Mouse (Mus musculus): ENCODE results near the gene Ttc33.

Gene Ttc33

DNA sequence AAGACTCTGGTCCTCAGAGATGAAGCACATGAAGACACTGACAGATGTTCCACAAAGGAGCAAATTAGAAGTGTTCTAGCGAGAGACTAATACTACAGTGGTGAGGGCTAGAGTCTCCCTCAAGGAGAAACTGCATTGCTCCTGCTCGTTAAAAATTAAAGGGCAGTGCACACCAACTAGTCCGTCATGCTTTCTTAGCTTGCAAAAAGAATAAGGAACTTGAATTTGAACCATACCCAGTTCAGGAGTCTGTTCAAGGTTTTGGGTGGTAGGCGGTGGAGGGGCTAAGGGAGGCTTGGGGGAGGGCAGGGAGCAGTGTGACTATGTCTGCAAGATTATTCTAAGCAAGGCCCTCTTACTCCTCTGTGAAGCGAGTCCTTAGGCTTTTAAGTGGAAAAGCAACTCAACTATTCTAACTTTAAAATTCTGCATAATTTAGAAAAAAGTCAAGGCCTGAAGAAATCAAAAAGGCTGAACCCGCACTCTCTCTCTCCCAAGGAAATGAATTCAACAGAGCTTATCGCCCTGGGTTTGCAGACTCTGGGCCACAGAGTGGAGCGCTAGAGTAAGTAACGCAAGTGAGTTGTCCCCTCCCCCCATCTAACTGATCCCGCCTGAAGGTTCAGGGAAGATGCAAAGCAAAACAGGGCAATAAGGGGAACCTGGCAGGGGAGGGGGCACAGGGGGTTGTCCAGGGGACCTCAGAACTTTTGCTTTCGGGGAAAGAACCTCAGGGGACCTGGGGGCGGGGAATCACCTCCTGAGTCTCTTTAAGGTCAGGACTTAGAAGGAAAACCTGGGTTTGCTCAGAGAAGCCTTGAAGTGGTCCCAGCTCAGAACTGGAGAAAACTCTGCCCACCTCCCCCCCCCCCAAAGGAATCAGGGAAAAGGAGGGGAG is 56.2 kb downstream of the Ttc33 start:
- DNase-seq (ENCODE audit: low spot score): no peak

DNA sequence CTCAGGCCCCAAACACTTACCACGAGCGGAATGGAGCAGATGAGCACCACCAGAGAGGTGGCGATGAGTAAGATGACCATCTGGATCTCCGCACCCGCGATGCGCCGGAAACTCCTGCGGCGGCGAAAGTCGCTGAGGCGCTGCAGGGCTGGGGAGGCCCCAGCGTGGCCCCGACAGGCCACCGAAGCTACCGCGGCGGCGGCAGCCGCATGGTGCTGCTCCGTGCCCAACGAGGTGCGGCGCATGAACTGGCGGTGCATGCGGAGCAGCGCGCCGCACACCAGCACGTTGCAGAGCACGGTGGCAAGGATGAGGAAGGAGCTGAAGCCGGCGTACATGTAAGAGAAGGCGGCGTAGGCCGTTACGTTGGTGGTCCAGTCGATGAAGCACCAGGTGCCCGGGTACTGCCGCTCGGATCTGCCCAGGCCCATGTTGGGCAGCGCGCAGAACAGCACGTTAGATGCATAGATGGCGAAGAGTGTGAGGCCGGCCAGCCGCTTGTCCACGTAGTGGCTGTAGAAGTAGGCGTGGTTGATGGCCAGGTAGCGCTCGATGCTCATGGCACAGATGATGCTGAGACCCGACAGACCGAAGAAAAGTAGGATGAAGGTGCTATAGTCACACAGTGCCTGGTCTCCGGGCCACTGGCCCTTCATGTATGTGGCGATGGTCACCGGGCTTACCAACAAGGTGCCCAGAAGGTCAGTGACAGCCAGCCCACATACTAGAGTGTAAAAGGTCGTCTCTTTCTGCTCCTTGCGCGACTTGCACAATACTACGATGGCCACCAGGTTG is 57.1 kb downstream of the Ttc33 start:
- DNase-seq (ENCODE audit: low spot score): no peak

- DNase-seq (ENCODE audit: low spot score): no peak
These were observed 58.0 kb downstream of the Ttc33 start for GRCm38 (mm10) chr15:5243036-5243958.

DNA sequence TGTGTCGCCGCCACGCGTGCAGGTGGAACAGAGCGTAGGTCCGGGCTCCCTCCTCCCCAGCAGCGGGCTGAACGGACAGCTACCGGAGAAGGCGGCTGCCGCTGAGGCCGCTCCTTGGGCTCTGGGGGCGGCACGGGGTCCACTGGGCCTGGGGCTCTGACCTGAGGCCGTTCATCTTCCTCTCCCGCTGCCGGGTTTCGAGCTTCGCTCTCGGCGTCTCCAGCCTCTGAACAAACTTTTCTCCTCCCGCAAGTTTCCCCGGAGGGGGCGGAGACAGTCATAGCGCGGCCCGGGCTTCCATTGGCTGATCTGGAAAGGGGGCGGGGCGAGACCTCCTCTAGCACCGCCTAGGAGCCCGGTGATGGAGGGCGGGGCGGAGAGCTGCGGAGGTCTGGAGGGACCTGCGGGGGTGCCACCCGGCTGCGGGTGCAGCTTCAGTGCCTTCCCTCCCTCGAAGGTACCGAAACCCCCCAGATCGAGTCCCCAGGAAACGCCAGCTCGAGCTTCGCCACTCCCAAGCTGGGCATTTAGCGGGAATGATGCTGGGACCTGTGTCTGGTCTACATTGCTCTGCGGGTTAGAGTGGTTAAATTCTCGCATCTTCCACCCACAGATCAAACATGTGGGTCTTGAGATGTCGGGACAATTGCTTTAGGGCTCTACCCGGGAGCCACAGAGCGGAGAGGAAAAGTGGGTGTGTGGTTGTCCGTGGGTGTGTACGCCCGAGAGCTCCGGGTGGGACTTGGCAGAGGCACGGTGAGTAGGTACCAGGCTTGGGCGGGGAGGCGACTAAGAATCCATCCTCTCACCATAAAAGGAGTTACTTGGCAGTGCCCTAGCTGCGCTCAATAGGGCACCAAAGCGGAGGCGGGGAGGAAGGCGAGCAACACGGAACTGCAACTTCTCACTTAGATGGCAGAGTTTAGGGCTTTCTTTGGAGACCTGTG is 58.9 kb downstream of the Ttc33 start, which contains the start of gene Ptger4:
Gene Ptger4, minus strand, starts transcription at position 229 of the 947 bp plus-strand sequence.
- DNase-seq (ENCODE audit: low spot score): peak; percentile 73

DNA sequence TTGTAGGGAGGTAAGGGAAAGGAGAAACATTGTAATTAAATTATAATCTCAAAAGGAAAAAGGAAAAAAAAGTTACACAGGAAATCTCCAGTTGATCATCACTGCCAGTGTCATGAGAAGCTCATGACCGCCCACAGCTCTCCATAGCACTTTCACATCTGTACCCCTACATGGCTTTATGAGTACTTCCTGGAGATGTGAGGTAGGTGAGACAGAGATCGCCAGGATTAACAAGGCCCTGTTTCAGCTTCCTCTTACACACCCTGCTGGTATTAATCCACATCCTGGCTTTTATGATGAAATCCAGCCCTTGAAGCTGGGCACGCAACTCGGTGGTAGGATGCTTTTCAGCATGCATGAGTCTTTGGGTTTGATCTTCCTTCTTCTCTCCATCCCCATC is 64.9 kb downstream of the Ttc33 start:
- no peak for DNase-seq (ENCODE audit: low spot score)

DNA sequence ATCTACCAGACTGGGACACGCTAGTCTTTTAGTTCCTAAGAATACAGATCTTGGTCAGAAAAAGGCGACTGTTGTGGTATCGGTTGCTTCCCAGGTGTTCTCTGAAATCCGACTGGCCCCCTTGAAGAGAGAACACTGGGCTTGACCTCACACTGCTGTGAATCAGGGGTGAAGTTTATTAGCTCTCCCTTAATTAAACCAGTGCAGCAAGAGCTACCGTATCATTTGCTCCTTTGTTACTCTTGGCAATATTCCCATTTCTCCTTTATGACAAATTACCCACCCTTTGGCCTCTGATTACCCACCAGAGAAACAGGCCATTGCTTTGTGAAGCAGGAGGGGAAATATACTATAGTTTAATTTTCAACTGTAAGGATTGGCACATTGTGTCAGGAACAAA is 74.9 kb downstream of the Ttc33 start:
- no peak for DNase-seq (ENCODE audit: low spot score)

DNA sequence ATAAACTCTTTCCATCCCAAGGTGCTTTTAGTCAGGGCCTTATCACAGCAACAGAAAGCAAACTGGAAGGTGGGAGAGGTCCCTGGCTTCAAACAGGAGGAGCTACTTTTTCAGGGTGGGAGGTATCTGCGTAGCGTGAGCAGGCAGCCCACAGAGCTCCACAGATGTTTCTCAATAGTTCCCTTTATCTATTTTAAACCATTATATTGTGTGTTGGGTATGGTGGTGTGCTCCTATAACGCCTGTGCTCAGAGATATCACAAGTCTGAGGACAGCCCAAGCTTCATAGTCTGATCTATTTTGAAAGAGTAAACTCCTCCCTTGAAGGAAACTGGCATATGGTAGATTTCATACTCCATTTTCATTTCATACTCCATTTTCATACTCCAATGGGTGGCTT is 75.7 kb downstream of the Ttc33 start:
- DNase-seq (ENCODE audit: low spot score): no peak

- DNase-seq (ENCODE audit: low spot score): no peak
These were observed 76.9 kb downstream of the Ttc33 start for GRCm38 (mm10) chr15:5262095-5262667.

GRCm38 (mm10) chr15:5262874-5263504 is 77.7 kb downstream of the Ttc33 start:
- DNase-seq (ENCODE audit: low spot score): no peak

- DNase-seq (ENCODE audit: low spot score): no peak
These were observed 80.8 kb downstream of the Ttc33 start for GRCm38 (mm10) chr15:5266095-5266494.

All from left cerebral cortex, adult 11 months (tissue).